Mouse (Mus musculus): ENCODE data around the gene Mbl1. TPM values are rescaled to one million over a fixed set of nuclear protein-coding genes. Genes with fewer than 3 reads are reported as not detected.

Gene Mbl1
- total RNA-seq, 2 experiments from 2014 or later, result 0.46 TPM; not detected in 1

- peak in 1 of 2 experiments; percentile 9 for DNase-seq
These were observed 46.9 kb downstream of the Mbl1 start for GRCm38 (mm10) chr14:41198037-41198730.

Other genes with a start within 250 kb of the Mbl1 start
- 10 to 100 TPM; 31.5 to 37.3 TPM for gene Tspan14, start 184.7 kb upstream of the Mbl1 start, total RNA-seq (2021)
- gene Fam213a, start 137.7 kb upstream of the Mbl1 start, total RNA-seq (2021), result 100 to 1,000 TPM; 115 to 121 TPM
- gene Dydc2, start 82.2 kb upstream of the Mbl1 start, total RNA-seq (2021), result under 1 TPM; 0.36 to 0.53 TPM
- gene Dydc1, start 78.5 kb upstream of the Mbl1 start, total RNA-seq (2021), result under 1 TPM in 1 of 2 experiments, not detected in 1; 0.49 TPM
- under 1 TPM in 1 of 2 experiments, not detected in 1; 0.53 TPM for gene Mat1a, start 46.4 kb upstream of the Mbl1 start, total RNA-seq (2021)
- under 1 TPM; 0.26 to 0.46 TPM for gene Sftpa1, start 19.7 kb upstream of the Mbl1 start, total RNA-seq (2021)
- gene Sftpd, start 33.7 kb downstream of the Mbl1 start, total RNA-seq (2021), result not detected
- not detected for gene Gm2832, start 127.3 kb downstream of the Mbl1 start, total RNA-seq (2021)
- gene Gm5798, start 197.2 kb downstream of the Mbl1 start, total RNA-seq (2021), result not detected
- not detected for gene Gm7945, start 234.9 kb downstream of the Mbl1 start, total RNA-seq (2021)

Data from adrenal gland, postnatal 36 days (tissue).